ENCODE assay signal across 19 mouse cellular contexts in genomic region chr12:116711133-116711532, GRCm38 (mm10).
DNase-seq lines count a peak whose midpoint lies in the region; ATAC-seq lines count a peak whose summit lies in the region.
"Had no signal": no experiment of that assay in that cellular context is flagged by ENCODE, and none has a peak within 500 bp of the region (broad histone marks: within the 10 kb centered on the region; RNA-seq: fewer than 3 reads in every experiment).

No protein-coding gene starts in this region.

- no peak for DNase-seq in hindbrain, embryonic 10.5 days (ENCODE audit: low spot score)
- DNase-seq in midbrain, embryonic 11.5 days (ENCODE audit: low spot score, missing footprints), result peak; percentile 71
- no peak for DNase-seq in midbrain, embryonic 10.5 days (ENCODE audit: low spot score)
- no peak for DNase-seq in ovary, postnatal 10 days (ENCODE audit: low spot score)
- DNase-seq in right cerebral cortex, postnatal 36 days (ENCODE audit: low spot score in 2 of 2), result no peak
- DNase-seq: adrenal gland, postnatal 25 days; cerebellum, adult 8-10 months; gastrocnemius, adult 2 months; heart, postnatal 4 days; kidney, adult 9 months; kidney, postnatal 25 days; liver, embryonic 13.5 days; lung, adult 2 months; lung, postnatal 14 days had no signal

- no peak overlapping the region for H3K4me2 ChIP-seq in hindbrain, embryonic 13.5 days
- H3K4me2 ChIP-seq in midbrain, embryonic 11.5 days, result no peak overlapping the region
- no peak overlapping the region for H3K4me2 ChIP-seq in midbrain, embryonic 16.5 days (ENCODE audit: low read length)
- H3K4me2 ChIP-seq: intestine, embryonic 15.5 days; liver, embryonic 13.5 days; neural tube, embryonic 12.5 days had no signal

- H3K9ac ChIP-seq in hindbrain, embryonic 13.5 days, result no peak overlapping the region
- no peak overlapping the region for H3K9ac ChIP-seq in midbrain, embryonic 11.5 days (ENCODE audit: low read length)
- no peak overlapping the region for H3K9ac ChIP-seq in midbrain, embryonic 16.5 days (ENCODE audit: low read depth, low read length)
- H3K9ac ChIP-seq: intestine, embryonic 15.5 days; liver, embryonic 13.5 days; neural tube, embryonic 12.5 days had no signal

- no peaks in the 10 kb centered on the region for H3K9me3 ChIP-seq in hindbrain, embryonic 13.5 days
- H3K9me3 ChIP-seq in hindbrain, embryonic 10.5 days, result no peaks in the 10 kb centered on the region
- no peaks in the 10 kb centered on the region for H3K9me3 ChIP-seq in midbrain, embryonic 11.5 days (ENCODE audit: control insufficient read depth, low read length)
- H3K9me3 ChIP-seq in midbrain, embryonic 10.5 days (replicated peaks), result no peaks in the 10 kb centered on the region
- H3K9me3 ChIP-seq in midbrain, embryonic 16.5 days (replicated peaks; ENCODE audit: control insufficient read depth, low read length, poor library complexity, severe bottlenecking), result no peaks in the 10 kb centered on the region
- H3K9me3 ChIP-seq: heart, embryonic 10.5 days; intestine, embryonic 15.5 days; liver, embryonic 13.5 days; neural tube, embryonic 12.5 days had no signal

- ATAC-seq in hindbrain, embryonic 13.5 days (ENCODE audit: low FRiP score), result no peak; the same call in 1 of the 2 replicates
- 0 out of 2 replicates have a peak, but pooled peaks have one; percentile 10 for ATAC-seq in midbrain, embryonic 11.5 days (ENCODE audit: low FRiP score)
- ATAC-seq in midbrain, embryonic 16.5 days, result no peak; the same call in 1 of the 2 replicates
- ATAC-seq: intestine, embryonic 15.5 days had no signal

- peak overlapping the region; percentile 52; the same call in 1 of the 2 replicates for H3K27ac ChIP-seq in hindbrain, embryonic 13.5 days
- H3K27ac ChIP-seq in hindbrain, embryonic 10.5 days, result no peak overlapping the region
- no peak overlapping the region for H3K27ac ChIP-seq in midbrain, embryonic 11.5 days (ENCODE audit: low read depth, low read length)
- H3K27ac ChIP-seq in midbrain, embryonic 10.5 days (replicated peaks), result no peak overlapping the region
- peak overlapping the region; percentile 48 for H3K27ac ChIP-seq in midbrain, embryonic 16.5 days (ENCODE audit: low read length)
- H3K27ac ChIP-seq: gastrocnemius, adult 2 months; heart, embryonic 10.5 days; intestine, embryonic 15.5 days; liver, embryonic 13.5 days; neural tube, embryonic 12.5 days had no signal

- WGBS in hindbrain, embryonic 13.5 days, result 77% methylated on average over 6 of the region's 6 CpGs
- 90% methylated on average over 6 of the region's 6 CpGs for WGBS in hindbrain, embryonic 10.5 days
- WGBS in midbrain, embryonic 11.5 days, result 92% methylated on average over 6 of the region's 6 CpGs
- 94% methylated on average over 6 of the region's 6 CpGs for WGBS in midbrain, embryonic 10.5 days
- WGBS in midbrain, embryonic 16.5 days, result 83% methylated on average over 6 of the region's 6 CpGs

- no peaks in the 10 kb centered on the region for H3K36me3 ChIP-seq in hindbrain, embryonic 13.5 days
- H3K36me3 ChIP-seq in hindbrain, embryonic 10.5 days, result no peaks in the 10 kb centered on the region
- H3K36me3 ChIP-seq in midbrain, embryonic 11.5 days (ENCODE audit: control insufficient read depth, insufficient read depth, low read length), result no peaks in the 10 kb centered on the region
- H3K36me3 ChIP-seq in midbrain, embryonic 10.5 days, result no peaks in the 10 kb centered on the region
- H3K36me3 ChIP-seq in midbrain, embryonic 16.5 days (ENCODE audit: control insufficient read depth, insufficient read depth, low read length), result no peaks in the 10 kb centered on the region
- H3K36me3 ChIP-seq: heart, embryonic 10.5 days; intestine, embryonic 15.5 days; liver, embryonic 13.5 days; neural tube, embryonic 12.5 days had no signal

- no peaks in the 10 kb centered on the region for H3K27me3 ChIP-seq in hindbrain, embryonic 13.5 days
- no peaks in the 10 kb centered on the region for H3K27me3 ChIP-seq in hindbrain, embryonic 10.5 days (ENCODE audit: insufficient read depth, poor library complexity, severe bottlenecking)
- no peaks in the 10 kb centered on the region for H3K27me3 ChIP-seq in midbrain, embryonic 11.5 days (ENCODE audit: control insufficient read depth, insufficient read depth, low read length)
- no peaks in the 10 kb centered on the region for H3K27me3 ChIP-seq in midbrain, embryonic 10.5 days (ENCODE audit: low read depth, poor library complexity, severe bottlenecking)
- no peaks in the 10 kb centered on the region for H3K27me3 ChIP-seq in midbrain, embryonic 16.5 days (ENCODE audit: control insufficient read depth, insufficient read depth, low read depth, low read length)
- H3K27me3 ChIP-seq: intestine, embryonic 15.5 days; liver, embryonic 13.5 days; neural tube, embryonic 12.5 days had no signal

- no peak overlapping the region for H3K4me3 ChIP-seq in hindbrain, embryonic 13.5 days
- H3K4me3 ChIP-seq in hindbrain, embryonic 10.5 days, result no peak overlapping the region
- H3K4me3 ChIP-seq in midbrain, embryonic 11.5 days (ENCODE audit: low read depth, low read length), result no peak overlapping the region
- H3K4me3 ChIP-seq in midbrain, embryonic 10.5 days, result no peak overlapping the region
- no peak overlapping the region for H3K4me3 ChIP-seq in midbrain, embryonic 16.5 days (ENCODE audit: low read depth, low read length)
- H3K4me3 ChIP-seq: gastrocnemius, adult 2 months; heart, embryonic 10.5 days; intestine, embryonic 15.5 days; liver, embryonic 13.5 days; neural tube, embryonic 12.5 days had no signal

- H3K4me1 ChIP-seq in hindbrain, embryonic 13.5 days (replicated peaks), result peaks cover 19% of the 10 kb centered on the region
- no peaks in the 10 kb centered on the region for H3K4me1 ChIP-seq in hindbrain, embryonic 10.5 days (replicated peaks)
- no peaks in the 10 kb centered on the region for H3K4me1 ChIP-seq in midbrain, embryonic 11.5 days (ENCODE audit: control insufficient read depth, insufficient read depth, low read length)
- H3K4me1 ChIP-seq in midbrain, embryonic 10.5 days, result no peaks in the 10 kb centered on the region
- peaks cover 15% of the 10 kb centered on the region for H3K4me1 ChIP-seq in midbrain, embryonic 16.5 days (ENCODE audit: control insufficient read depth, insufficient read depth, low read length)
- H3K4me1 ChIP-seq: heart, embryonic 10.5 days; intestine, embryonic 15.5 days; liver, embryonic 13.5 days; neural tube, embryonic 12.5 days had no signal

Comparison
In these comparisons a context has a peak if more than half of its experiments do, and no peak if none do; other contexts are left out.
1. H3K27ac ChIP-seq: peak in hindbrain, embryonic 13.5 days (single experiment) and midbrain, embryonic 16.5 days (single experiment); none in hindbrain, embryonic 10.5 days (single experiment), midbrain, embryonic 11.5 days (single experiment) and midbrain, embryonic 10.5 days (single experiment).